Mouse (Mus musculus) G1E (cell line): ENCODE results near the gene Stk24. TPM values are rescaled to one million over a fixed set of nuclear protein-coding genes. Genes with fewer than 3 reads are reported as not detected.

Source experiments
- ATAC-seq: 2 replicates; pipeline ENCODE4 v1.8.0; 2016; ENCODE audit warnings: mild to moderate bottlenecking; ENCODE audit not compliant: insufficient number of reproducible peaks, poor library complexity, low FRiP score, severe bottlenecking; ENCODE audit errors: extremely low read depth
- DNase-seq: peaks from one replicate; pipeline ENCODE4 v3.0.0; 2012; ENCODE audit warnings: low spot score
- H3K27me3 ChIP-seq: 2 replicates; pipeline ENCODE4 v1.6.1; 2012; ENCODE audit warnings: mild to moderate bottlenecking, low read length, inconsistent platforms; ENCODE audit not compliant: insufficient read depth
- H3K36me3 ChIP-seq: replicated peaks from 2 replicates; pipeline ENCODE3; 2012; ENCODE audit warnings: mild to moderate bottlenecking, inconsistent platforms
- H3K4me1 ChIP-seq: 2 replicates; pipeline ENCODE4 v1.6.1; 2012; ENCODE audit warnings: low read depth, low read length, inconsistent platforms, mixed read lengths; ENCODE audit not compliant: insufficient read depth
- H3K4me3 ChIP-seq: 2 replicates; pipeline ENCODE4 v1.5.1; 2012; ENCODE audit warnings: low read depth, mild to moderate bottlenecking, inconsistent platforms, low read length, moderate library complexity, mixed read lengths
- H3K9me3 ChIP-seq: replicated peaks from 2 replicates; pipeline ENCODE4 v1.6.1; 2012; ENCODE audit warnings: inconsistent platforms
- CTCF ChIP-seq: IDR thresholded peaks from 2 replicates; pipeline ENCODE4 v1.5.1; 2012; ENCODE audit warnings: low read depth, low read length, inconsistent platforms, mixed read lengths
- GATA1 ChIP-seq: IDR thresholded peaks from 2 replicates; pipeline ENCODE4 v1.6.1; 2012; ENCODE audit warnings: borderline replicate concordance, low read length, inconsistent platforms, mixed read lengths
- GATA2 ChIP-seq: IDR thresholded peaks from 2 replicates; pipeline ENCODE4 v1.6.1; 2012; ENCODE audit warnings: low read depth, low read length, inconsistent platforms, borderline replicate concordance
- POLR2AphosphoS5 ChIP-seq: IDR thresholded peaks from 2 replicates; pipeline ENCODE4 v1.6.1; 2012; ENCODE audit warnings: low read depth, low read length, inconsistent platforms; ENCODE audit not compliant: insufficient replicate concordance
- TAL1 ChIP-seq: conservative IDR thresholded peaks from 2 replicates; pipeline ENCODE4 v1.6.1; 2012; ENCODE audit warnings: low read depth, low read length, inconsistent platforms, mixed read lengths
- polyA plus RNA-seq: library from polyadenylated mRNA; stranded (reverse); fragments of >175 nt; gene quantifications from 2 replicates; pipeline ENCODE4 v1.2.3, GENCODE M21; 2012
- total RNA-seq, 2 experiments: library from RNA; stranded (forward) in 1 of 2; stranded (reverse) in 1 of 2; fragments of 200-1000 nt in 1 of 2; fragments of >200 nt in 1 of 2; fragmentation: Nextera tagmentation in 1 of 2; gene quantifications; 2 replicates each; pipeline ENCODE4 v1.2.3; 2014 to 2017

Stk24 gene
- total and polyA plus RNA-seq, 3 experiments, result 90.5 to 156 (median 92.9) TPM

DNA sequence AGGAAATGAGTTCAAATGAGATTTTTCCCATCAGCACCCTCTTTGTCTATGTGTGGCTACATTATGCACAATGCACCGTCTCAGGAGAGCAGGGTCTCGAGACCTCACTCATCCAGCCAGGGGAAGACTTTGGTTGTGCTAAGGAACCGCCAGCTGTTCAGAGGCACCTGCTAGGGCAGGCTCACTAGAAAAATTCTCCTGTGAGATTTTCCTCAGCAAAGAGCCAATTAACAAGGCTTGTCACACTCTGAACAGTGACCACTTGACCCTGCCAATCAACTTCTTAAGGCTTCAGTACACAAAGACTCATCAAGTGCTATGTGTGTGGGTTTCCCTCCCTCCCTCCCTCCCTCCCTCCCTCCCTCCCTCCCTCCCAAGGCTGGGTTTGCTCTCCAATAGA, 4.0 kb upstream of the Stk24 start:
- peaks cover 24% of the 10 kb centered on the region for H3K27me3 ChIP-seq
- no peaks in the 10 kb centered on the region for H3K36me3 ChIP-seq
- H3K9me3 ChIP-seq, result peaks cover 5% of the 10 kb centered on the region
- no peak for DNase-seq
- H3K4me3 ChIP-seq, result no peak overlapping the region
- no peak for TF ChIP-seq GATA2
- H3K4me1 ChIP-seq, result peaks cover 20% of the 10 kb centered on the region
- ATAC-seq, result no peak

DNA sequence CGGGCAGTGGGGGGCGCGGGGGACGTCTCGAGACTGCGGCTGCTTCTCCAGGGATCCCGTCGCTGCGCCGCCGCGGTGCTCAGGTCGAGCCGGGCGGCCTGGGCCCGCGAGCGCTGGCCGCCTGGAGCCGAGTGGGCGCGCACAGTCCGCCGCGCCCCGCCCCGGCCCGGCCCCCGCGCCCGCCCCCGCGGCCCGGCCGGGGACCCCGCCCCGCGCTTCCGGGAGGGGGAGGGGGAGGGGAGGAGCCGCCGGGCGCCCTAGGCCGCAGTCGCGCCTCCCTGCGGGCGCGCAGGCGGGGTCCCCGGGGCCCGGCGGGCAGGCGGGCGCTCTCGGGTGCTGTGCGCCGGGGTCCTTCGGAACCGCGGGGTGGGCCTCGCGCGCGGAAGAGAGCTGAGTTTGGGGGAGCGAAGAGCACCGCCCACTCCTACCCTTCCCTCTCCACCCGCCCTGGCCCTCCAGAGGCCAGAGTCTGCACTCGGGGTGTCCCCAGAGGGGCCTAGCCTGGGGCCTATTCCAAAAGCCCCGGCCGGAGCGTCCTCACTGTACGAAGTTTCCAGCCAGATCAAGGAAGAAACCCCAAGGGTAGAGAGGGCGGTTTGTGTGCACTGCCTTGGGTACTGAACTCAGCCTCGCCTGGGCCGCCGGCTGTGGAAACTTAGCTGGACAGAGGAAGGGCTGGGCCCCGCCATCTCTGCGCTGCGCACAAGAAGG, 540 bp downstream of the Stk24 start:
- no peak for TF ChIP-seq POLR2AphosphoS5
- no peak for TF ChIP-seq TAL1
- TF ChIP-seq CTCF, result no peak
- no peak for TF ChIP-seq GATA1
- TF ChIP-seq GATA2, result no peak
- ATAC-seq, result peak; percentile 69
- Histone ChIP-seq H3K36me3 (peaks cover 28% of the 10 kb centered on the region), H3K4me1 (peaks cover 53% of the 10 kb centered on the region), H3K27me3 (peaks cover 13% of the 10 kb centered on the region), H3K9me3 (no peaks in the 10 kb centered on the region), H3K4me3 (peak overlapping the region; percentile 86)
- DNase-seq, result peak; percentile 96

- ATAC-seq (peak; percentile 40), DNase-seq (peak; percentile 84)
- Histone ChIP-seq H3K27me3 (peaks cover 9% of the 10 kb centered on the region), H3K36me3 (peaks cover 36% of the 10 kb centered on the region), H3K4me1 (peaks cover 59% of the 10 kb centered on the region), H3K9me3 (no peaks in the 10 kb centered on the region), H3K4me3 (peak overlapping the region; percentile 86)
- TF ChIP-seq GATA2, result no peak
- TF ChIP-seq GATA1, result no peak
- no peak for TF ChIP-seq CTCF
- TF ChIP-seq POLR2AphosphoS5, result no peak
- TF ChIP-seq TAL1, result no peak
These were observed 1.3 kb downstream of the Stk24 start for GRCm38 (mm10) chr14:121378243-121379115.

DNA sequence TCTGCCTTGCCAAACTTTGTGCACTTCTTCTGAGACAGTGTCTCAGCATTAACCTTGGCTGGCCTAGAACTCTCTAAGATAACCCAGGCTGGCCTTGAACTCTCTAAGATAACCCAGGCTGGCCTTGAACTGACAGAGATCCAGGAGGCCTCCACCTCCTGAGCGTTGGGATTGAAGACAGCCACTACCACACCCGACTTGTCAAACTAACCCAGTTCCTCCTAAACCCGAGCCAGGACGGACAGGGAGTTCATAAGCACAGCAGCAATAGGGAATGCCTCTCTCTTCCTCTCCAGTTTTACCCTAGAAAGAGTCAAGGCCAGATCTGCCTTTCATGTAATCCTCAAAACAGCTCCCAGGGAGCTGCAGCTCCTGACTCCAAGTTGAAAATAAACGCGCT, 3.2 kb downstream of the Stk24 start:
- ATAC-seq, result no peak
- peak overlapping the region; percentile 5; the same call in 1 of the 2 replicates for H3K4me3 ChIP-seq
- DNase-seq, result no peak
- no peak for TF ChIP-seq CTCF
- H3K9me3 ChIP-seq, result no peaks in the 10 kb centered on the region
- no peaks in the 10 kb centered on the region for H3K27me3 ChIP-seq
- H3K36me3 ChIP-seq, result peaks cover 55% of the 10 kb centered on the region
- peaks cover 68% of the 10 kb centered on the region for H3K4me1 ChIP-seq

- no peak for TF ChIP-seq TAL1
- no peak for TF ChIP-seq GATA1
- TF ChIP-seq CTCF, result no peak
- no peak for TF ChIP-seq GATA2
- no peak for TF ChIP-seq POLR2AphosphoS5
- Histone ChIP-seq H3K9me3 (no peaks in the 10 kb centered on the region), H3K4me3 (no peak overlapping the region), H3K27me3 (no peaks in the 10 kb centered on the region), H3K36me3 (peaks cover 77% of the 10 kb centered on the region), H3K4me1 (peaks cover 81% of the 10 kb centered on the region)
- DNase-seq (no peak), ATAC-seq (no peak)
These were observed 5.9 kb downstream of the Stk24 start for GRCm38 (mm10) chr14:121373901-121374300.

DNA sequence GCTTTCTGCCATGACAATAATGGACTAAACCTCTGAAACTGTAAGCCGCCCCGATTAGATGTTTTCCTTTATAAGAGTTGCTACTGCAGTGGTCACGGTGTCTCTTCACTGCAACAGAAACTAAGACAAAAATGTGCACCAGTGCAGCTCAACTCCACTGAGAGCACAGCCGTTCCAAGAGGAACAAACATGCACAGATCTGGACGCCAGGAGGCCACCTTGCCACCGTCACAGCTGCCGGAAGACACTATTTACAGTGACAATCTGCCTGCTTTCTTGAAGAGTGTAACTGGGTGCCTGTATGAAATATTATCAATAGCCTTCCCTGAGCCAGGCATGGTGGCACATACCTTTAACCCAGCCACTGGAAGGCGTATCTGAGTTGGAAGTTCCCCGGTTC, 6.8 kb downstream of the Stk24 start:
- no peak for TF ChIP-seq GATA1
- Histone ChIP-seq H3K9me3 (no peaks in the 10 kb centered on the region), H3K4me1 (peaks cover 88% of the 10 kb centered on the region), H3K36me3 (peaks cover 85% of the 10 kb centered on the region), H3K27me3 (no peaks in the 10 kb centered on the region), H3K4me3 (no peak overlapping the region)
- DNase-seq, result no peak
- no peak for ATAC-seq
